Mouse (Mus musculus) lung, postnatal 36 days (tissue): ENCODE results near the gene Spns2.
A peak's percentile ranks its signal among the peaks of the same experiment; 100 is the strongest.

Source experiments
- DNase-seq: peaks from one replicate; pipeline ENCODE4 v3.0.0; 2022; ENCODE audit warnings: mixed read lengths

Spns2 gene

DNA sequence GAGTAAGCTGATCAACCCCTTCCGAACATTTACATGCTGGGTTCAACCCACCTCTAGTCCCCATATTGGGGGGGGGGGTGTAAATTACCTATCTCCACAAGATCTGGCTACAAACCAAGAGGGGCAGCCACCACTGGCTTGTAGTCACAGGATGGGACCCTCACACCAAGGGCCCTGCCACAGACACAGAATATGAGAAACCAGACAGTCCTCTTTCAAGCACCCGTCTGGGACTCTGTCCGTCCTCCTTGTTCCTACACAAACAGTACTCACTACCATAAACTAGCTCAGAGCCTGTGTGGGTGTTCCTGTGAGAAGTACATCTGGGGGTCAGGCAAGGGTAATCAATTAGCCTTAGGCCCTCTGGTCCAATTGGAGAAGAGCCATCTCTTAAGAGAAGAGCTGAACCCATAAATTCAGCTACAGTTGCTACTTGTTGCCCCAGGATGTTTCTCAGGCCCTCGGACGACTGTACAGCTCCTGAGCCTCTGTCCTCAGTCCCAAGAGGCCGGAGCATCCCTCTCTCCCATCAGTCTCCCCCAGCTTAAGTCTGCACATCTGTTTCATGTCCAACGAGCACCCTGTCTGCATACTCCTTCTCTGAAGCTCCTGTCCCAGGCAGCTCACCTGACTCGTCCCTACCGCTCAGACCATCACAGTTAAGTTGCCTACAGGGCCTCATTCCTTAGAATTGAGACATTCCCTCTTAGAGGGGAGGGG, 81.1 kb downstream of the Spns2 start:
- no peak for DNase-seq

DNA sequence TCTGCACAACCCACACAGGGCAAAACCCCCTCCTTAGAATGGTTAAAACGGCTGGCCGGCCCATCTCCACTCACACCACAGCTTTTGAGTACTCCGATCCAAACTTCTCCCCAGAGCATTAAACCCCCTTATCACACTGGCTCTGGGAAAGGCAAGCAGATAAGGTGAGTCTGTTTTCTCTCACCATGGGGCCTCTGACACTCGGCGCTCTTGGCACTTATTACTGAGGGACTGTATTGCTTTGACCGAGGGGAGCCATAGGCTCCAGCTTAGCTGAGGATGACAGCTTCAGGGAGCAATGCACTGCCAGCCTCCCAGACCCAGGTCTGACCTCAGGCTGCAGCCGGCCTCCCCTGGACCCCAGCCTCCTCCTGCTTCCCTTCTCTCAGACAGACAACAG, 82.1 kb downstream of the Spns2 start:
- DNase-seq, result no peak

DNA sequence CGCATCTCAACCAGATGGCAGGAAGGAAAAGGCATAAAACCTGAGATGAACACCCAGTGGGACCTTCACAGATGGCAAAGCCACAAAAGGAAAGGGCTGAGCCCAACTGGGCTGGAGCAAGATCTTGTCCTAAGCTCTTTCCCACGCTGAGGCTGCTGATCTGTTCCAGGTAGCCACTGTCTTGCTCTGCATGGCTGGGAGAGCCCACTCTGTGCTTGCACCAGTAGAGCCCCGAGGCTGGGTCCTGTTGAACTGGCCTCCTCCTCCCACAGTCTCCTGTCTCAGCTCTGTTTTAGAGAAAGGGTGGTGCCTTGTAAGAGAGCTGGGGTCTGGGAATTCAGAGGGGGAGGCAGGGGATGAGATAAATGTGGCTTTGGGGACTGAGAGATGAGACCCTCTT, 82.6 kb downstream of the Spns2 start:
- DNase-seq, result no peak

DNA sequence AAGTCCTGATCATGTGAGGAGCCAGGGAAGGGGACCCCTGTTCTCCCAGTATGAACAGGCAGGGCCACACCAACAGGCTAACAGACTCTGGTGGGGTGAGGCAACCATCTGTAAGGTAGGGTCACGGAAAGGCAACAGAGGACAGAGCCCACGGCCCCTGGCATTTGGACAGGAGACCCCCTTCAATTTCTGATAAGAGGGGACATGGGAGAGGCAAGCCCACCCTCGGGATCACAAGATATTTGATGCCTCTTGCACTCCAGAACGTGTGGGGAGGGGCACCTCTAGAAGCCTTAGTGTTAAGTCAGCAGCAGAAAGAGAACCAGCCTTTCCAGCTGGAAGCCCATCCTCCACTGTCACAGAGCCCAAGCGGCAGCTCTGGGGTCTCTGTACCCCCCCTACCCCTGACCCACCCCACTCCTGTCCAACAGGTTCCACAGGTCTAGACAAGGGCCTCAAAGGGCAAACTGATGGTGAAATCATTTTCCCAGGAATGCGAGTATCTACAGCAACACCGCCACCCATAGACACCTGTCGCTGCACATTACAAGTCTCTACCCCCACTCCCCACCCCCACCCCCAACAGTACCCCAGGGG, 83.5 kb downstream of the Spns2 start:
- DNase-seq, result peak; percentile 34

DNA sequence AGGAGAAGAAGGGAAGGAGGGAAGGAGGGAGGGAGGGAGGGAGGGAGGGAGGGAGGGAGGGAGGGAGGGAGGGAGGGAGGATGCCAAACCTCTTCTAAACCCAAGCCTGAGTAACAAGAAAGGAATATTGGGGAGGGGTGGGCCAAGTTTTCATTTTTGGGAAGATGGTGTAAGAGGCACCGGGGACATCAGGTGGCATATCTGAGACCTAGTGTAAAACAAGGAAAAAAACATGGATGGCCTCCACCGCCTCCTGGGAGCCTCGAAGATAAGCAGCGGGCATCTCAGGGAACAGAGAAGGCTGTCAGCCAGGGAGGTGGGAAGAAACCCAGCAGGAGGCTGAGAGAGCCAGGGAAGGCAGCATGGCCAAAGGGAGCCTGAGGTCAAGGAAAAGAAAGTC, 84.2 kb downstream of the Spns2 start:
- DNase-seq, result no peak

DNA sequence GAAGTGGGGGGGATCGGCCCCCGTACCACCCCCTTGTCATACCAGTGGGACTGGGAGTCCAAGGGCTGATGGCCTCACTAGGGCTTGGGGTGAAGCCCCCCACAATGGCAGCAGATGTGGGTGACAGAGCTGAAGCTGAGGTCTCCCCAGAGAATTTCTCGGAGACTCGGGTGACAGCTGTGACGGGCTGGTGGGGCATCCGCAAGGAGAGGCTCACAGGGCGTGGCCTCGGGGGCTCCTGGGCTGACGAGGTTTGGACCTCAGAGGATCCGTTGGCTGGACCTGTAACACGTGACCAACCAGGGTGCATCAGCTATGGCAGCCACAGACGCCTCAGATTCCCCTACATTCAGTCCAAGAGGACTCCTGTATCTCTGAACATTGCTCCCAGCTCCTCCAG, 86.7 kb downstream of the Spns2 start:
- DNase-seq, result no peak

DNA sequence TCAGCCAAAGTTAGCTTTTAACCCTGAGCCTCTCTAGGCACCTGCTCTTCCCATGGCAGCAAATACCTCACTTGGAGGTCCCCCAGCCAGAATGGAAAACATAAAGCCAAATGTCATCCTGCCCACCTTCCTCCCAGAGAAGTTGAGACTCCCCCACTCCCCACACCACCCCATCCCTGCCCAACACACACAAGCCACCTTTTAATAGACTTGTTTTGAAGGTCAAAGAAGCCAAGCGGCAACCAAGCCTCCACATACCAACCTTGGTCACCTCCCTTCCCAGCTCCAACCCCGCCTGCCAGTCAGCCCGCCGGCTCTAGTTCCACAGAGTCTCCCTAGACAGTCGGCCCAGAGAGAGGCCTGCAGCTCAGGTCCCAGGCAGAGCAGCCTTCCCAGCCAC, 87.7 kb downstream of the Spns2 start:
- DNase-seq, result no peak
